Mouse (Mus musculus) intestine, embryonic 14.5 days (tissue): Measurements from ENCODE around the gene Sbp. TPM values are rescaled to one million over a fixed set of nuclear protein-coding genes. Genes with fewer than 3 reads are reported as not detected.
"Not testable (repeated sequence)": the region's sequence is repeated elsewhere in the genome, so short reads cannot be mapped to it uniquely, and the experiment has no call there.

Experiments used
- ATAC-seq: fragments of 200-750 bp; cut with Nextera tagmentation; replicated peaks from 2 replicates; pipeline ENCODE4 v1.8.0; 2017; ENCODE audit warnings: low read depth, moderate number of reproducible peaks, moderate TSS enrichment, moderate library complexity; ENCODE audit not compliant: low FRiP score, low TSS enrichment
- DNase-seq: peaks from one replicate; pipeline ENCODE4 v3.0.0-alpha.2; 2018; ENCODE audit warnings: low spot score
- H3K27ac ChIP-seq: fragments of 300-500 bp; sonication (generic); 2 replicates; pipeline ENCODE4 v1.5.1; 2014; ENCODE audit warnings: low read depth, mild to moderate bottlenecking, control low read depth
- H3K27me3 ChIP-seq: fragments of 300-500 bp; sonication (generic); replicated peaks from 2 replicates; pipeline ENCODE4 v1.6.1; 2014; ENCODE audit warnings: low read length, control low read depth; ENCODE audit not compliant: control insufficient read depth, insufficient read depth
- H3K36me3 ChIP-seq: fragments of 300-500 bp; sonication (generic); 2 replicates; pipeline ENCODE4 v1.6.1; 2014; ENCODE audit warnings: low read length, control low read depth; ENCODE audit not compliant: control insufficient read depth, insufficient read depth
- H3K4me1 ChIP-seq: fragments of 300-500 bp; sonication (generic); replicated peaks from 2 replicates; pipeline ENCODE4 v1.6.1; 2014; ENCODE audit warnings: low read length, control low read depth, mixed read lengths; ENCODE audit not compliant: control insufficient read depth, insufficient read depth
- H3K4me2 ChIP-seq: fragments of 300-500 bp; sonication (generic); 2 replicates; pipeline ENCODE4 v1.6.1; 2014; ENCODE audit warnings: low read length
- H3K4me3 ChIP-seq: fragments of 300-500 bp; sonication (generic); 2 replicates; pipeline ENCODE4 v1.5.1; 2014; ENCODE audit warnings: low read depth, low read length, control low read depth, mixed read lengths
- H3K9ac ChIP-seq: fragments of 300-500 bp; sonication (generic); 2 replicates; pipeline ENCODE4 v1.6.1; 2014; ENCODE audit warnings: mild to moderate bottlenecking, low read length
- H3K9me3 ChIP-seq: fragments of 300-500 bp; sonication (generic); 2 replicates; pipeline ENCODE4 v1.6.1; 2016; ENCODE audit warnings: low read length, control low read depth; ENCODE audit not compliant: control insufficient read depth
- WGBS: fragments of 180-500 bp; shearing (Covaris S2); extraction: QIAGEN DNeasy Blood & Tissue Kit; methylation state at CpG from one replicate; pipeline ENCODE4 v1.1.7; 2014; 5-methylcytosine and 5-hydroxymethylcytosine counted together
- polyA plus RNA-seq: library from polyadenylated mRNA; unstranded; fragments of >200 nt; fragmentation: Nextera tagmentation; extraction: Ambion mirVana; gene quantifications from 2 replicates; pipeline ENCODE4 v1.2.1, GENCODE M21; 2014

Sbp gene
- polyA plus RNA-seq: not detected in 2 replicates

GRCm38 (mm10) chr17:23941372-23941771 is at the start of gene Sbp:
TSS of gene Sbp (plus strand) at chr17:23941672.
- Histone ChIP-seq H3K4me1 (no peaks in the 10 kb centered on the region), H3K4me2 (no peak within 1 kb of the TSS), H3K9me3 (no peaks in the 10 kb centered on the region), H3K36me3 (no peaks in the 10 kb centered on the region), H3K9ac (no peak within 1 kb of the TSS), H3K27ac (no peak within 1 kb of the TSS), H3K4me3 (no peak within 1 kb of the TSS), H3K27me3 (no peaks in the 10 kb centered on the region)
- no peak for DNase-seq
- ATAC-seq: no peak

GRCm38 (mm10) chr17:23917158-23917557 is 24.3 kb upstream of the Sbp start, which contains the start of gene Dcpp3:
TSS of gene Dcpp3 (plus strand) at chr17:23917458.
- not testable (repeated sequence) for H3K4me2 ChIP-seq, H3K4me3 ChIP-seq, ATAC-seq, DNase-seq, H3K9me3 ChIP-seq, H3K27me3 ChIP-seq, H3K9ac ChIP-seq, H3K27ac ChIP-seq, H3K36me3 ChIP-seq, H3K4me1 ChIP-seq
- WGBS: 59% methylated on average over 4 of the region's 4 CpGs

GRCm38 (mm10) chr17:23924531-23925007 is 16.9 kb upstream of the Sbp start:
- Histone ChIP-seq H3K4me3 (peak overlapping the region; percentile 57), H3K9ac (peak overlapping the region; percentile 69), H3K4me2 (peak overlapping the region; percentile 81), H3K9me3 (no peaks in the 10 kb centered on the region), H3K27ac (peak overlapping the region; percentile 97), H3K4me1 (peaks cover 10% of the 10 kb centered on the region), H3K27me3 (no peaks in the 10 kb centered on the region), H3K36me3 (no peaks in the 10 kb centered on the region)
- ATAC-seq (peak; percentile 99), DNase-seq (peak; percentile 96)
- WGBS: 0% methylated on average over 29 of the region's 29 CpGs

GRCm38 (mm10) chr17:23925090-23925493 is 16.4 kb upstream of the Sbp start:
- 0% methylated on average over 14 of the region's 14 CpGs for WGBS
- peak overlapping the region; percentile 69 for H3K9ac ChIP-seq
- peak overlapping the region; percentile 97 for H3K27ac ChIP-seq
- H3K9me3 ChIP-seq: no peaks in the 10 kb centered on the region
- no peaks in the 10 kb centered on the region for H3K36me3 ChIP-seq
- peaks cover 10% of the 10 kb centered on the region for H3K4me1 ChIP-seq
- H3K4me2 ChIP-seq: peak overlapping the region; percentile 81
- H3K27me3 ChIP-seq: no peaks in the 10 kb centered on the region
- peak overlapping the region; percentile 57 for H3K4me3 ChIP-seq
- DNase-seq (peak; percentile 86), ATAC-seq (peak; percentile 80)

GRCm38 (mm10) chr17:23931157-23931556 is 10.3 kb upstream of the Sbp start:
- Histone ChIP-seq H3K9ac (no peak overlapping the region), H3K4me3 (no peak overlapping the region), H3K4me2 (no peak overlapping the region), H3K27me3 (no peaks in the 10 kb centered on the region), H3K4me1 (no peaks in the 10 kb centered on the region), H3K27ac (no peak overlapping the region), H3K9me3 (no peaks in the 10 kb centered on the region), H3K36me3 (no peaks in the 10 kb centered on the region)
- DNase-seq (no peak), ATAC-seq (no peak)
- 49% methylated on average over 5 of the region's 5 CpGs for WGBS

GRCm38 (mm10) chr17:23947486-23947885 is 6.0 kb downstream of the Sbp start:
- H3K4me2 ChIP-seq, H3K27ac ChIP-seq, H3K9me3 ChIP-seq, ATAC-seq, DNase-seq, H3K36me3 ChIP-seq, H3K9ac ChIP-seq, H3K4me1 ChIP-seq, H3K4me3 ChIP-seq, H3K27me3 ChIP-seq: not testable (repeated sequence)
- WGBS: 79% methylated on average over 4 of the region's 4 CpGs

GRCm38 (mm10) chr17:23949068-23949467 is 7.6 kb downstream of the Sbp start:
- Histone ChIP-seq H3K9me3 (no peaks in the 10 kb centered on the region), H3K36me3 (no peaks in the 10 kb centered on the region), H3K27me3 (no peaks in the 10 kb centered on the region), H3K27ac (no peak overlapping the region), H3K4me2 (no peak overlapping the region), H3K4me1 (no peaks in the 10 kb centered on the region), H3K9ac (no peak overlapping the region), H3K4me3 (no peak overlapping the region)
- DNase-seq (no peak), ATAC-seq (no peak)
- WGBS: 89% methylated on average over 2 of the region's 2 CpGs

- not testable (repeated sequence) for H3K9me3 ChIP-seq, H3K4me3 ChIP-seq, DNase-seq, H3K4me1 ChIP-seq, H3K9ac ChIP-seq, H3K4me2 ChIP-seq, H3K36me3 ChIP-seq, ATAC-seq, H3K27ac ChIP-seq, H3K27me3 ChIP-seq
- WGBS: 79% methylated on average over 4 of the region's 4 CpGs
These were observed 9.4 kb downstream of the Sbp start for GRCm38 (mm10) chr17:23950828-23951227.

- no peak for DNase-seq
- no peak within 1 kb of the TSS for H3K9ac ChIP-seq
- ATAC-seq: no peak
- no peaks in the 10 kb centered on the region for H3K27me3 ChIP-seq
- no peaks in the 10 kb centered on the region for H3K36me3 ChIP-seq
- no peak within 1 kb of the TSS for H3K4me2 ChIP-seq
- H3K27ac ChIP-seq: no peak within 1 kb of the TSS
- H3K9me3 ChIP-seq: no peaks in the 10 kb centered on the region
- 82% methylated on average over 5 of the region's 5 CpGs for WGBS
- H3K4me3 ChIP-seq: no peak within 1 kb of the TSS
- 0 out of 2 replicates have a peak, but pooled peaks cover 3% of the 10 kb centered on the region for H3K4me1 ChIP-seq
These were observed 13.7 kb downstream of the Sbp start, which contains the start of gene Sbpl for GRCm38 (mm10) chr17:23955174-23955573. TSS of gene Sbpl (minus strand) at chr17:23955274.
